Mouse (Mus musculus): Measurements from ENCODE around the gene Shbg. TPM values are rescaled to one million over a fixed set of nuclear protein-coding genes. Genes with fewer than 3 reads are reported as not detected.
A peak's percentile ranks its signal among the peaks of the same experiment; 100 is the strongest.

Gene Shbg
- polyA plus RNA-seq, 1 experiment, result not detected

DNA sequence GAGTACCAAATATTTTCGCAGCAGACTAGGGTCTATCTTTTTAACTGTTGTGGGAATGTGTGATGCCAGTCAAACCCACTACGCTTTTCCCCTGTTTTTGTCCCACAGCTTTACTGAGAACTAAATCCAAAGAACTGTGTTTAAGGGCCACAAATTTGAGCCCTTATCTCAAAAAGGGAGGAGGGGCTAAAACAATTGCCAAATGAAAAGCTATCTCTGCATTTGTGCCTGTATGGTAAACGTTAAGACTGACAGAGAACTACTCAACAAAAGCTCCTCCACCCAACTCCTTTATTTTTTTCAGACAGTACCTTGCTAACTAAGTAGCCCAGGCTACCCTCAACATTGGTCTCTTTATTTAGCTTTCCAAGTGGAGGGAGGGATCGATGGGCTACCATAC, 24.9 kb downstream of the Shbg start:
- H3K4me1 ChIP-seq (ENCODE audit: control insufficient read depth, insufficient read depth, insufficient read length, low read length), result no peaks in the 10 kb centered on the region
- no peak overlapping the region for H3K27ac ChIP-seq (replicated peaks; ENCODE audit: low read depth, low read length)
- H3K4me3 ChIP-seq (ENCODE audit: insufficient read depth, low read depth, low read length), result no peak overlapping the region

DNA sequence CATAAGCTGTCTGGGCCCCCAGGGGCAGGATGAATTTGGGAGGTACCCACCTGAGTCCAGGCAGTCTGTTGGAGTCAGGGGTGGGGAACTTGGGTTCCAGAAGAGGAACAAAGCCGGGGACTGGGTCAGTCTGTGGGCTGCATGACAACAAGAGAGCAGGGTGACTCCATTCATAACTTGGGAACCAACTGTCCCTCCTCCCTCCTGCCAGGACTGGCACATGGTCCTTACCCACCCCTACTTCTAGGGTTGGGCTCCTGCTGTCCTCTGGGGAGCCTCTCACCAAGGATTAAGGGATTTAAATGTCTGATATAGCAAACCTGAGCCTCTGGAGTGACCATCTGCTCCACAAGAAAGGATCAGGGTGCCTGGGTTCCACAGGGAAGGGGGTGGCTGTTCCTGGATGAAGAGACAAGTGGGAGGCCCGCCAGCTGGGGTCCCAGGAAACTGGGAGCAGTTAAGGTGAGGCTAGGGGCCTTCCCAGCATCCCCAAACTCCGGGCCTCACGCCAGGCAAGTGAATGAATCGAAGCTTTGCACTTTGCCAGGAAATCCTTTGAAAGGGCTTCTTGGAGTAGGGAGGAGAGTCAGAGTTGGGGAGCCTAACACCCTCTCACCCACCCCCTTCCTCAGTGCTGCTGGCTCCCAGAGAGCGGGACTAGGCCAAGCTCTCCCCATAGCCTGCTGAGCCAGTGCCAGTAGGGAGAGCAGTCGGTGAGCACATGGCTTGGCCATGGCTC, 25.6 kb downstream of the Shbg start:
- H3K4me1 ChIP-seq (ENCODE audit: control insufficient read depth, insufficient read depth, insufficient read length, low read length), result no peaks in the 10 kb centered on the region
- no peak overlapping the region for H3K27ac ChIP-seq (replicated peaks; ENCODE audit: low read depth, low read length)
- H3K4me3 ChIP-seq (ENCODE audit: insufficient read depth, low read depth, low read length), result no peak overlapping the region

DNA sequence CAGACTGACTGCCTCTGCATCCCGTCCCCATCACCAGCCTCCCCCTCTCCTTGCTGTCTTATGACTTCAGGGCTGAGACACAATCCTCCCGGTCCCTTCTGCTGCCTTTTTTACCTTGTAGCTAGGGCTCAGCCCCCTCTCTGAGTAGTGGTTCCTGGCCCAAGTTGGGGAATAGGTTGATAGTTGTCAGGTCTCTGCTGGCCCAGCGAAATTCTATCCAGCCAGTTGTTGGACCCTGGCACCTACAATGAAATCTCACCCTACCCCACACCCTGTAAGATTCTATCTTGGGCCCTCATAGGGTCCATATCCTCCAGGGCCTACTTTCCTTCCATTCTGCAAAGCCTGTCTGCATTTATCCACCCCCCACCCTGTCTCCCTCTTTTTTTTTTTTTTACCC, 26.3 kb downstream of the Shbg start:
- Histone ChIP-seq H3K4me3 (ENCODE audit: insufficient read depth, low read depth, low read length) (no peak overlapping the region), H3K27ac (replicated peaks; ENCODE audit: low read depth, low read length) (no peak overlapping the region), H3K4me1 (ENCODE audit: control insufficient read depth, insufficient read depth, insufficient read length, low read length) (no peaks in the 10 kb centered on the region)

DNA sequence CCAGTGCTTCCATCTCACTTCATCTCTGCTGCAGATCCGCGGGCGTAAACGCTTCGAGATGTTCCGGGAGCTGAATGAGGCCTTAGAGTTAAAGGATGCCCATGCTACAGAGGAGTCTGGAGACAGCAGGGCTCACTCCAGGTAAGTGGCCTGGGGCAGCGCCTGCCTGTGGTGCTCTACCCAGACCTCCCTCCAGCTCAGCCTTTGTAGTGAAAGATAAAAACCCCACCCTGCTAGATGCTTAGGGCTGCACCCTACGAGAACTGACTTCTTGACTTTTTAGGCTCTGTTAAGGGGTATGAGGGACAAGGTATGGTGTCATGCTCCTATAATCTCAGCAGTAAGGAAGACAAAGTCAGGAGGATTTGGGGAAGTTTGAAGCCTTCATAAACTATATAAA, 27.1 kb downstream of the Shbg start:
- H3K27ac ChIP-seq (replicated peaks; ENCODE audit: low read depth, low read length), result no peak overlapping the region
- H3K4me1 ChIP-seq (ENCODE audit: control insufficient read depth, insufficient read depth, insufficient read length, low read length), result no peaks in the 10 kb centered on the region
- H3K4me3 ChIP-seq (ENCODE audit: insufficient read depth, low read depth, low read length), result no peak overlapping the region

DNA sequence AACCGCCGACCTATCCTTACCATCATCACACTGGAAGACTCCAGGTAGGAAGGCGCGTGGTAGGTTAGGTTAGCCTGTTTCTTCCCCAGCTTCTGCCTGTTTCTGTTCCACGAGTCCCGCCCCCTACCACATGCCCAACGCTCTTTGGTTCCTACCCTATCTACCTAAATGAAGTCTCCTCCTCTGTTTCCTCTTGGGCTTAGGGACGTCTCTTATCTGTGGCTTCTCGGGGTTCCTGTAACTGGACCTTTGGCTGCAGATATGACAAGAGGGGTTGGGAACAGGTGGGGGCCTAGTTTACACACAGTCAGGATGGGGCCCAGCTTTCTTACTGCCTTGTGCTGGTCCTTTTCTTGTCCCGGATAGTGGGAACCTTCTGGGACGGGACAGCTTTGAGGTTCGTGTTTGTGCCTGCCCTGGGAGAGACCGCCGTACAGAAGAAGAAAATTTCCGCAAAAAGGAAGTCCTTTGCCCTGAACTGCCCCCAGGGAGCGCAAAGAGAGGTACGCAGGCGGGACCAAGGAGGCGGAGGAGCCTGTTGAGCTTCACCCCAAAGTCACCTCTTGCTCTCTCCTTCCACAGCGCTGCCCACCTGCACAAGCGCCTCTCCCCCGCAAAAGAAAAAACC, 28.4 kb downstream of the Shbg start:
- H3K27ac ChIP-seq (replicated peaks; ENCODE audit: low read depth, low read length), result no peak overlapping the region
- no peak overlapping the region for H3K4me3 ChIP-seq (ENCODE audit: insufficient read depth, low read depth, low read length)
- H3K4me1 ChIP-seq (ENCODE audit: control insufficient read depth, insufficient read depth, insufficient read length, low read length), result no peaks in the 10 kb centered on the region

DNA sequence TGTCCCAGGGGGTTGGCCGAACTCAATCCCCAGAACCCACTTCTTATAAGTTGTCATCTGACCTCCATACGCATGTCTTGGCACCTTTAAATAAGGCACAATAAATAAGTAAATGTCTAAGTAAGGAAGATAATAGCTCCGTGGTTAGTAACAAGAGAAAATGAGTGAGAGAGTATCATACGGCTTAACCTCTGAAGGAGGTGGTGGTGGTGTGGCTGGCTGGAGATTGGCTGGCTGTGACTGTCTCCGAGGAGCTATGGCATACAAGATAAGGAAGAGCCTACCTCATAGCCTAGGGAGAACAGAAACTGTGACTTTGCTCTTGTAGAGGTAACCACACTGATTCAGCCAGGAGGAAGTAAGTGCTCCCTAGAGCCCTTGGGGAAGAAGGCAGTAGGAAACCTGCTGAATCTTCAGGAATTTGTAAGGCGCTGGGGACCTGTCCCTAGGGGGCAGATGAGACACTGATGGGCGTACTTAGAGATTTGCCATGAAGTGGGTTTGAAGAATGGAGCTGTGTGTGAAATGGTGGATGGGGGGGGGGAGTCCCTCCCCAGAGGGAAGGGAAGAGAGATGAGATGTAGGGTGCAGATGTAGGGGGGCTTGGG, 31.9 kb downstream of the Shbg start:
- no peak overlapping the region for H3K27ac ChIP-seq (replicated peaks; ENCODE audit: low read depth, low read length)
- peaks cover 5% of the 10 kb centered on the region for H3K4me1 ChIP-seq (ENCODE audit: control insufficient read depth, insufficient read depth, insufficient read length, low read length)

DNA sequence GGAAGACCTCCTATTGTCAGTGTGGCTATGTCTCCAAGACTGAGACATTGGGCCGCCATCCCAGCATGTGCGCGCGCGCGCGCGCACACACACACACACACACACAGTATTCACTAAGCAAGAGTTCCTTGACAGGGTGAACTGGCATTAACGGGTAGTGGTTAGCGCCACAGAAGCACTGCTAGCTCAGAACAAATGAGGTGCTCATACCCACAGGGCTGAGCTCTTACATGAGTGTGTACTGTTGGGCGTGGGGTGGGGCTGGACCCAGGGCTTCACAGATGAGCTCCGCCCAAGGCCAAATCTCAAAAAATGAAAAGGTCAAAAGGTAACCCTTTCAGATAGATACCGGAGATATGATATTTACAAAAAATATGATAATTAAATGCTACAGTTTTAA, 32.8 kb downstream of the Shbg start:
- no peak overlapping the region for H3K4me3 ChIP-seq (ENCODE audit: insufficient read depth, low read depth, low read length)
- H3K27ac ChIP-seq (replicated peaks; ENCODE audit: low read depth, low read length), result no peak overlapping the region
- peaks cover 5% of the 10 kb centered on the region for H3K4me1 ChIP-seq (ENCODE audit: control insufficient read depth, insufficient read depth, insufficient read length, low read length)

More for the DNA sequence above, 31.9 kb downstream of the Shbg start:
- H3K4me3 ChIP-seq (ENCODE audit: insufficient read depth, low read depth, low read length), result no peak overlapping the region

DNA sequence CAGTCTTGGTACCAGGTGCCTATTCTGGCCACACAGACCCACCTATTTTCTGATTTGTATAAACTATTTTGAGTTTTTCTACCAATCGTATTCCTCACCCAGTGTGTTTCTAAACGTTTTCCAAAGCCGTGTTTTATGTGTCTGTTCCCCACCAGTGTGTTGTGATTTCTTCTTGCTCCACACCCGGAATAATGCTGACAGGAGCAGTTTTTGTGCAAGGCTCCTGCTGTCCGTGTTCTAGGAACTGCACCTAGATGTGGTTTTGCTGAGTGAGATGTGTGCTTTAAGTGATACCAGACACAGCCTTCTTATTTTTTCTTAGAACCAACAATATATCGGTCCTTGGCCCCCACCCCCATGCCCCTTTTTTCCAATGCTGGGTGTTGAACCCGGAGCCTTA, 33.7 kb downstream of the Shbg start:
- Histone ChIP-seq H3K27ac (replicated peaks; ENCODE audit: low read depth, low read length) (no peak overlapping the region), H3K4me1 (ENCODE audit: control insufficient read depth, insufficient read depth, insufficient read length, low read length) (peaks cover 5% of the 10 kb centered on the region), H3K4me3 (ENCODE audit: insufficient read depth, low read depth, low read length) (no peak overlapping the region)

DNA sequence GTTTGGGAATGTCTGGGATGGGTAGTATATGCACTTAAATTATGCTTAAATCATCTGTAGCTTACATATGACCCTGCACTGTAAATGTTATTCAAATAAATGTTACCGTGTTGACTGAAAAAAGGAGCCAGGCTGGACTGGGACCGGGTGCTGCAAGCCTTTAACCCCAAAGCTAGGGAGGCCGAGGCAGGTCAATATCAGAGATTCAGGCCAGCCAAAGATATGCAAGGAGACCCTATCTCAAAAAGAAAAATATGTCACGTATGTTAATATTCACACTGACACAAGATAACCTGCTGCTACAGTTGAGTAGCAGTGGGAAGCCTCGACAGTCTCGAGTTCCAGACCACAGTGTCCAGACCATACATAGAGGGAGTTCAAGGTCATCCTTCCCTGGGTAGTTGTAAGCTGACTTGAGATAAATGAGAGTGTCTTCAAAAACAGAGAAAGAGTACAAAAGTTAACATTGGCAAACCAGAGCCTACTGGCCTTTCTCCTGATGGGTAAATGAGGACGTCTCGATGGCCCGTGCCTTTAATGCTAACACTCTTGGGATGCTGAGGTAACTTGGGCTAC, 35.4 kb downstream of the Shbg start:
- Histone ChIP-seq H3K4me3 (ENCODE audit: insufficient read depth, low read depth, low read length) (0 out of 2 replicates have a peak overlapping the region, but pooled peaks have one; percentile 2), H3K4me1 (ENCODE audit: control insufficient read depth, insufficient read depth, insufficient read length, low read length) (peaks cover 5% of the 10 kb centered on the region), H3K27ac (replicated peaks; ENCODE audit: low read depth, low read length) (peak overlapping the region; percentile 7; the same call in 1 of the 2 replicates)

DNA sequence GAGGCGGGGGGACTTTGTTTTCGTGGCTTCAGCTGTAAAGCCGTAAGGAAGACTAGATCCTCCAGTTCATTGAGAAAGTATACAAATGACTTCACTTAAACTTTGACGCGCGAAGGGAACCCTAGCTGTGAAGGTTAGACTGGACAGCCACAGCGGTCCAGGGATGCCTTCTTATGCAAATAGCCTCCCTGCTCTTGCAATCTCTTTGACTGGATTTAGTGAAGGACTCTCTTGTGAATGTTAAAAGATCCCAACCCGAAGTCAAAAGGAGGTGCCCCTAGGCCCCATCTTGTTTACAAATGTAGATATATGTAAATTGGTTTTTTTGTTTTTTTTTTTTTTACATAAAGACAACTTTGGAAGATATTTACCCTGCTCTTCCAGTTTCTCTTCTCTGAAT, 35.9 kb downstream of the Shbg start:
- Histone ChIP-seq H3K27ac (replicated peaks; ENCODE audit: low read depth, low read length) (peak overlapping the region; percentile 51), H3K4me3 (ENCODE audit: insufficient read depth, low read depth, low read length) (peak overlapping the region; percentile 89), H3K4me1 (ENCODE audit: control insufficient read depth, insufficient read depth, insufficient read length, low read length) (peaks cover 5% of the 10 kb centered on the region)

DNA sequence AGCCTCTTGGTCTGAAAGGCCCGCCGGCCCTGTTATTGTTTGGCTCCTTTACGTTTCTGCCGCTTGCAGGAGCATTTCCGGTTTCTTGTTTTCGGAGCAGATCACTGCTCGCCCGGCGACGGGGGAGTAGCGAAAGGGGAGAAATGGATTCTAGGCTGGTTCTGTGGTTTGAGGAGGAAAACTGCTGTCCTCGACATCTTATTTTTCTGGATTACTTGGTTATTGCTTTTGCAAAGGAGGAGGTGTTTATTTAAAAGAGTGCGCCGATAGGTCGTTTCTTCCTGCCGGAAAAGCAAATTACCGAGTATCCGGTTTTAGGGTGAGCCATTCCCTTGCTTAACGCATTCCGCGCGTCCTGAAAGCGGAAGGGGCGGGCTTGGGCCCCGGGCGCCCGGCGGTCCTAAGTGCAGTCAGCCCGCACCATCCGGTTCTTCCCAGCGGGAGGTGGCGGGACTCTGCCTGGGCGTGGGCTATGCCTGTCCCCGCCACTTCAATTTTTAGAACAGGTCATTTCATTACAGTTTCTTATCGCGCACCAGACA, 36.5 kb downstream of the Shbg start:
- Histone ChIP-seq H3K27ac (replicated peaks; ENCODE audit: low read depth, low read length) (peak overlapping the region; percentile 97), H3K4me3 (ENCODE audit: insufficient read depth, low read depth, low read length) (peak overlapping the region; percentile 89), H3K4me1 (ENCODE audit: control insufficient read depth, insufficient read depth, insufficient read length, low read length) (peaks cover 5% of the 10 kb centered on the region)

DNA sequence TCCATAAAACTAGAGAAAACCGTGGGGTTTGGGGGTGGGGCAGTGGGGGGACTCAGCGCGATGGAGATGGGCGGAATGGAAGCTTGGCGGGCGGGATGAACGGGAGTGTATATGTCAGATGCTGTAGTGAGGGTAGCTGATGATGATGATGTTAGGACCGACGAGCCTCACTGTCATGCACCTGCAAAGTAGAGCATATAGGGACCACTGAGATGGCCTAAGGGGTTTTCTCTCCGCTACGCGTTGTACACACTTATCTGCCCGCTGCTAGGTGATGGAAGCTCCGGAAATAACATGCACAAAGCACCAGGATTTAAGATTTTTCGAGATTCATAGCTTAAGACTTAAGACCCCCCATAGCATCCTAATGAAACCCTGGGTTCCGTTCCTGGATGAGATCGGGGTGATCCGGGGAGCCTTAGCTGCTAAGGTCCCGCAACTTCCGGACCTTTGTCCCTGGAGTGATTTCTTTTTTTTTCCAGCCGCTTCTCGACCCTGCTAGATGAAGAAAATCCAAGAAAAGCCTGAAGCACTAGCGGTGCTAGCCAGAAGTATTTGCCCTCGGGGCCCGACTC, 37.0 kb downstream of the Shbg start:
- Histone ChIP-seq H3K4me3 (ENCODE audit: insufficient read depth, low read depth, low read length) (peak overlapping the region; percentile 89), H3K4me1 (ENCODE audit: control insufficient read depth, insufficient read depth, insufficient read length, low read length) (peaks cover 5% of the 10 kb centered on the region), H3K27ac (replicated peaks; ENCODE audit: low read depth, low read length) (peak overlapping the region; percentile 97)

DNA sequence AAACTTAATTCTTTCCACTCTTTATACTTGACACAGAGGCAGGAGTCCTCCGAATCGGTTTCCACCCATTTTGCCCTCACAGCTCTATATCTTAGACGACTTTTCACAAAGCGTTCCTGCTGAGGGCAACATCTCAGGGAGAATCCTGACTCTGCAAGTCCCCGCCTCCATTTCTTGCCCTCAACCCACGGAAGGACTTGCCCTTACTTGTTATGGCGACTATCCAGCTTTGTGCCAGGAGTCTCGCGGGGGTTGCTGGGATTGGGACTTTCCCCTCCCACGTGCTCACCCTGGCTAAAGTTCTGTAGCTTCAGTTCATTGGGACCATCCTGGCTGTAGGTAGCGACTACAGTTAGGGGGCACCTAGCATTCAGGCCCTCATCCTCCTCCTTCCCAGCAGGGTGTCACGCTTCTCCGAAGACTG, 37.6 kb downstream of the Shbg start, which contains the start of the genes Wrap53 and Trp53:
Wrap53 (minus strand) TSS at position 165 of the 424 bp plus-strand sequence.
Trp53 (plus strand) TSS at position 269 of the 424 bp plus-strand sequence.
- peak within 1 kb of the TSS; percentile 89 for H3K4me3 ChIP-seq (ENCODE audit: insufficient read depth, low read depth, low read length)
- peak within 1 kb of the TSS; percentile 97 for H3K27ac ChIP-seq (replicated peaks; ENCODE audit: low read depth, low read length)
- peaks cover 5% of the 10 kb centered on the region for H3K4me1 ChIP-seq (ENCODE audit: control insufficient read depth, insufficient read depth, insufficient read length, low read length)

DNA sequence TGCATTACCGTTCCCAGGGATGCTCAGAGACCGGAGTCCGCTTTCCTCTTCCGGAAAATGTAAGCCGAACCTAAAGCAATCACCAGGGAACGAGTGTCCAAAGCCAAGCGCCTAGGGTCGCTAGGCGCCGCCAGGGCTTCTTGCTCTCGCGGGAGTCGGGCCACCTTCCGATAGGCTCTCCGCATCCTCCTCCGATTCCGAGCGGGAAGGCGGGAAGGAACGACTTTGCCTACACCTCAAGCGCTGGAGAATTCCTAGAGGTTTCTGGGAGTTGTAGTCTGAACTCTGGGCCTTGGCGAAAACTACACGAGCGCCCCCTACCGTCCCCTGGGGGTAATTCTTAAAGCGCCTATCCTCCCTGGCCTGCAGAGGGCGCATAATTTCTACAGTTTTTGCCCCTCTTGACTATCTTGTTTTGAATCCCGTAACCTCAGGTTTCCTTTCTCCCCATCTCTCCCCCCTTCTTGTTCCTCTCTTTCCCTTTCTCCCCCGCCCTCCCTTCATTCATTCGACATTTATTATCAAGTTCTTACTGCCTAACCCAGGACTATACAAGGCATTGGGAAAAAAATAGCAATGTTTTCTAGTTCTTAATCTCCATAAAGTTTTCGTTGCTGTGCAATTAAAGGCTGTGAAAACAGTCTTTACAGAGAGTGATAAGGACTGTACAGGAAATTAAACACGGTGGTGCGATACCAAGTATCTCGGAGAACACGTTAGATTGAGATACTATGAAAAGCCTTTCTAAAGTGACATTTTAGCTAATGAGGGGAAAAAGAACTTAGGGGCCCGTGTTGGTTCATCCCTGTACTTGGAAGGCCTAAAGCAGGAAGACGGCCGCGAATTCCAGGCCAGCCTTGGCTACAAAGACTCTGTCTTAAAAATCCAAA, 38.3 kb downstream of the Shbg start:
- peak overlapping the region; percentile 89 for H3K27ac ChIP-seq (replicated peaks; ENCODE audit: low read depth, low read length)
- H3K4me3 ChIP-seq (ENCODE audit: insufficient read depth, low read depth, low read length), result peak overlapping the region; percentile 89
- H3K4me1 ChIP-seq (ENCODE audit: control insufficient read depth, insufficient read depth, insufficient read length, low read length), result peaks cover 5% of the 10 kb centered on the region
